Mouse (Mus musculus) stomach, embryonic 15.5 days (tissue): ENCODE measurements around the gene Gm14781. TPM values are rescaled to one million over a fixed set of nuclear protein-coding genes. Genes with fewer than 3 reads are reported as not detected.
"Not testable (repeated sequence)": the region's sequence is repeated elsewhere in the genome, so short reads cannot be mapped to it uniquely, and the experiment has no call there.

ENCODE experiments used
- ATAC-seq: fragments of 200-750 bp; cut with Nextera tagmentation; 2 replicates; pipeline ENCODE4 v1.8.0; 2017; ENCODE audit warnings: low read depth, moderate number of reproducible peaks, moderate TSS enrichment; ENCODE audit not compliant: insufficient read depth, low FRiP score
- H3K27ac ChIP-seq: fragments of 300-500 bp; sonication (generic); 2 replicates; pipeline ENCODE4 v1.5.1; 2015; ENCODE audit warnings: mild to moderate bottlenecking, inconsistent platforms
- H3K27me3 ChIP-seq: fragments of 300-500 bp; sonication (generic); replicated peaks from 2 replicates; pipeline ENCODE4 v1.6.1; 2015; ENCODE audit warnings: inconsistent platforms
- H3K36me3 ChIP-seq: fragments of 300-500 bp; sonication (generic); 2 replicates; pipeline ENCODE4 v1.6.1; 2015; ENCODE audit warnings: inconsistent platforms
- H3K4me1 ChIP-seq: fragments of 300-500 bp; sonication (generic); 2 replicates; pipeline ENCODE4 v1.6.1; 2015; ENCODE audit warnings: inconsistent platforms
- H3K4me2 ChIP-seq: fragments of 300-500 bp; sonication (generic); 2 replicates; pipeline ENCODE4 v1.6.1; 2015; ENCODE audit warnings: mild to moderate bottlenecking, inconsistent platforms
- H3K4me3 ChIP-seq: fragments of 300-500 bp; sonication (generic); replicated peaks from 2 replicates; pipeline ENCODE4 v1.5.1; 2015; ENCODE audit warnings: inconsistent platforms
- H3K9ac ChIP-seq: fragments of 300-500 bp; sonication (generic); 2 replicates; pipeline ENCODE4 v1.6.1; 2015; ENCODE audit warnings: inconsistent platforms
- H3K9me3 ChIP-seq: fragments of 300-500 bp; sonication (generic); 2 replicates; pipeline ENCODE4 v1.6.1; 2016; ENCODE audit warnings: inconsistent platforms
- WGBS: fragments of 180-500 bp; shearing (Covaris S2); methylation state at CpG from one replicate; pipeline ENCODE4 v1.1.7; 2015; 5-methylcytosine and 5-hydroxymethylcytosine counted together
- polyA plus RNA-seq: library from polyadenylated mRNA; unstranded; fragments of >200 nt; fragmentation: Nextera tagmentation; extraction: Ambion mirVana; gene quantifications from 2 replicates; pipeline ENCODE4 v1.2.1, GENCODE M21; 2015

Gm14781 gene
- polyA plus RNA-seq: not detected in 2 replicates

DNA sequence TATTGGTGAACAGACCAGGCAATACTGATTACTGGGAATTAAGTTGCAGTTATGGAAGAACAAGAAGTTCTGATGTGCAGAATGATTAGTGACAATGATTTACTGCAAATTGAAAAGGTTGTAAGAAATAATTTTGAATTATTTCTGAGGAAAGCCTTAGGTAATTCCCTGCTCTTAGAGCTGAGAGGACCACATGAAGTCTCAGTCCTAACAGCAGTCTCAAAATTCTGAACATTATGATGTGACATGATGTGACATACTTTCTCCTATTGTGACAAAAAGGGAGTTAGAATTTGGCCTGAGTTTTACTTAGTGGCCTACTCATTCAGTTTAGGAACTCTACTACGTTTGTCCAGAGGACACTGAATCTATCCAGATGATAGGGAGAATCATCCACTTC lies at the start of gene Gm14781:
TSS of gene Gm14781 (plus strand) at position 301 of the 400 bp plus-strand sequence.
- H3K36me3 ChIP-seq, H3K4me1 ChIP-seq, H3K27me3 ChIP-seq, ATAC-seq, H3K4me3 ChIP-seq, H3K27ac ChIP-seq, H3K9me3 ChIP-seq, H3K4me2 ChIP-seq, H3K9ac ChIP-seq: not testable (repeated sequence)
- WGBS: 64% methylated on average over 1 of the region's 1 CpGs

DNA sequence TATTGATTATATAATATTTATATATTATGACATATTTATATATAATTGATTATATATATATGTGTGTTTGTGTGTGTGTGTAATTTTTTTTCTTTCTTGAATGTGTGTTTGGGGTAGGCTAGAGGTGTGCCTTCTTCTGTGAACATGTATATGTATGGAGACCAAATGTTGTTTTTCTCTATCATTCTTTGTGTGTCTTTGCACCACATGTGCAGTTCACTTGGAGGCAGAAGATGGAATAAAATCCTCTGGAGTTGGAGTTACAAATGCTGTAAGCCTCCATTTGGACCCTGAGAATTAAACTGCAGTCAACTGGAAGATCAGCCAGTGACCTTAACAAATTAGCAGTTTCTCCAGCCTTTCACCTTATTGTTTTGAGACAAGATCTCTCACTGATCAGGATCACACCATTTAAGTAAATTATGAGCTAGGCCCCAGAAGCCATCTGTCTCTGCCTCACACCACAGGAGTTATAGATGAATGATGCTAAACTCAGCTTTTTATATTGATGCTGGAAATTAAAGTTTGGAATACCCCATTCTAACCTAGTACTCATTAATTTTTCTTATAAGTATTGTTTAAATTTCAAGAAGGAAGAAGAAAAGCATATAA lies 23.1 kb downstream of the Gm14781 start:
- not testable (repeated sequence) for H3K4me3 ChIP-seq, H3K9me3 ChIP-seq, H3K9ac ChIP-seq, H3K4me2 ChIP-seq, H3K4me1 ChIP-seq, H3K36me3 ChIP-seq, H3K27ac ChIP-seq, ATAC-seq, H3K27me3 ChIP-seq

Other genes with a start within 250 kb of the Gm14781 start
- gene Gm5072, start 239.7 kb upstream of the Gm14781 start, polyA plus RNA-seq: not detected in 2 replicates
- gene Gm8914, start 152.1 kb upstream of the Gm14781 start, polyA plus RNA-seq: not detected in 2 replicates
- not detected in 2 replicates for gene 1700084M14Rik, start 56.3 kb upstream of the Gm14781 start, polyA plus RNA-seq
- not detected in 2 replicates for gene Mageb5, start 150.8 kb downstream of the Gm14781 start, polyA plus RNA-seq